Mouse (Mus musculus) left cerebral cortex, postnatal 10 days (tissue): ENCODE data around the gene Ism2. TPM values are rescaled to one million over a fixed set of nuclear protein-coding genes. Genes with fewer than 3 reads are reported as not detected.
"Not testable (repeated sequence)": the region's sequence is repeated elsewhere in the genome, so short reads cannot be mapped to it uniquely, and the experiment has no call there.

Source experiments
- DNase-seq, 2 experiments: peaks; one replicate each; pipeline ENCODE4 v3.0.0; 2021 to 2022; ENCODE audit warnings: low spot score in 2 of 2, mixed read lengths in 1 of 2; ENCODE audit errors: extremely low spot score in 1 of 2
- intact Hi-C: fragments of 180-260 bp; cut with DNase I; formaldehyde crosslinking; loops from one replicate; pipeline ENCODE4 v1.15.1; 2025
- total RNA-seq, 2 experiments: library from RNA; stranded (reverse); gene quantifications; 2 replicates each; pipeline ENCODE4 v1.2.3; 2021

Ism2 gene
- total RNA-seq, 2 experiments from 2014 or later: 0.84 to 1.1 TPM

DNA sequence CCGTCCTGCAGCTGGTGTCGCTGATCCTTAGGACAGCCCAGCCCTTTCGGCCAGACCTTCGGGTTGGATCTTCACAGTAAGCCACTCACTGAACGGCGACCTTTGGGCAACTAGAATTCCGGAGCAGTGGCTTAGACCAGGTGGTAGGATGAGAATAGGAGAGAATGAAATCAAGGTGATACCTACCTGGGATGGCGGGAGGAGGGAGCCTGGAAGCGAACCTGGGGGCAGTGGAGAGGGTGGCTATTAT, 861 bp upstream of the Ism2 start:
- no peak for DNase-seq
- intact Hi-C loops: no loop called here

DNA sequence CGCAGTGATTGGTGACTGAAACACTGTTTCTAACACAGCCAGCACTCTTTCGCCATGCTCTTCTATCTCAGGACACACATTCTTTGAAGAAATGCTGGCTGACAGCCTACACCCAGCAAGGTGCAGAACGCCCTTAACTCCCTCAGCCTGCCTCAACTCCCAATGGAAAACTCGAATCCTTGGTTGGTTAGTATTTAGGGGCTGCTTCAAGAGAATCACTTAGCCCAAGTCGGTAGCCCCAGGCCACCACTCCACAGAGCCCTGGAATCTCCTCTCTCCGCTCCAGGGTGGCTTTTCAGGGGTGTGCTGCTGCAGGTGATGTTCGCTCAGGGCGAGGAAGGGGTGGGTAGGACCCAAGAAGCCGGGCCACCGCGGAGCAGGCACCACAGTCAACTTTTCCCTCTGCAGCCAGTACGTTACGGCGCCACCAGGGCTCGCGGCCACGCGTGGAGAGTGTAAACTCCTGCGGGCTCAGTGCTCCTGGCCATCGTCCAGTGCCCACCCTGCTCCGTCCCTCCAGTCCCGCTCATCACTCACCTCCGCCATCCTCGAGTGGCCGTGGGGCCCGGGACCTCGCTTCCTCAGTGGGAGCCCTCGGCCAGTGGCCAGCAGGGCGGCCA, 358 bp downstream of the Ism2 start:
- intact Hi-C loops: no loop called here
- DNase-seq: peak in 1 of 2 experiments; percentile 60

DNA sequence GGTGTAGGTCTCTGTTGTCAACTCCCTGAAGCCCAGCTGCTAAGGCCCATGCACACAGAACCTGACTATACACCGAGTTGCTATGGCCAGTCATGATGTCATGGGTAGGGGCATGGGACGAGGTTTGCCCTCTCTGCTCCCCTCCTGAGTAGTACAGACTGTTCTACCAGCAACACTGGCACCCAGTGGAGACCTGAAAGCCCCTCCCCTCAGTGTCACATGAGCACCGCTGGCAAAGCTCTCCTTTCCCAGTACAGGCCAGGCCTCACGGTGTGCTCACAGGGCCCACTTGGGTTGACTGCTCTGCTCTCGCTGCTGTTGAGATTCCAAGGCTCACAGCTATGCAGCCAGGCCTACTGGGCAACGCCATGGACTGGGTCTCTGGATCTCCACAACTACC, 5.6 kb downstream of the Ism2 start:
- DNase-seq: no peak
- intact Hi-C loops: no loop called here

DNA sequence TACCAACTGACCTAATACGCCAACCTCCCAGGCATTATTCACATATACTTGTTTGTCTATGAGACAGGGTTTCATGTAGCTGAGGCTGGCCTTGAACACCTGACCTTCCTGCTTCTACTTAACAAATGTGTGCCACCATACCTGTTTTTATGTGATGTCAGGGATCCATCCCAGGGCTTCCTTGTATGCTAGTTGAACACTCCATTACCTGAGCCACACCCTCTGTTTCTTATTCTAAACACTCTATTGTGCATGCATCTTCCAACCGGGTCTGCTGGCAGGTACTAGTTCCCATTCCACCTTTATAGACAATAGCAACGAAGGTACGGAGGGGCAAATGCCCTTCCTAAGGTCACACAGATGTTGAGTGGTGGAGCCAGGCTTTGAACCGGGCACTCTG, 10.4 kb downstream of the Ism2 start:
- intact Hi-C loops: no loop called here
- no peak for DNase-seq

DNA sequence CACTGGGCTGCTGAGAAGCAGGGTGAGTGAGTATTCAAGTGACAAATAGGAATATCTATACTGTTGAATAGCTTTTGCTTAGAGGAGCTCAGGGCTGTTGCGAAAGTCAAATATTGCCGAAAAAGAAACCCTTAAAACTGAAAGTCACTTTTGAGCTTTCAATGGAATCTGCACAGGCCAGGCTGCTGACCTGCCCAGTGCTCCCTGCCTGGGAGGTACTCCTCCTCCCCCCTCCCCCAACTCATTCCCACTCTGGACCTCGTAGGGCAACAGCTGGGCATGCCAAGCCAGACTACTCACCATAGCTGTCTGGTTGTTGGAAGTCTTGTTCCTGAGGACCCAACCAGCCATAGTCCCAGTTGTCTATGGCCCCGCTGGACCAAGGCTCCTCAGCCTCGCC, 14.8 kb downstream of the Ism2 start:
- DNase-seq: no peak
- intact Hi-C loops: no loop called here

DNA sequence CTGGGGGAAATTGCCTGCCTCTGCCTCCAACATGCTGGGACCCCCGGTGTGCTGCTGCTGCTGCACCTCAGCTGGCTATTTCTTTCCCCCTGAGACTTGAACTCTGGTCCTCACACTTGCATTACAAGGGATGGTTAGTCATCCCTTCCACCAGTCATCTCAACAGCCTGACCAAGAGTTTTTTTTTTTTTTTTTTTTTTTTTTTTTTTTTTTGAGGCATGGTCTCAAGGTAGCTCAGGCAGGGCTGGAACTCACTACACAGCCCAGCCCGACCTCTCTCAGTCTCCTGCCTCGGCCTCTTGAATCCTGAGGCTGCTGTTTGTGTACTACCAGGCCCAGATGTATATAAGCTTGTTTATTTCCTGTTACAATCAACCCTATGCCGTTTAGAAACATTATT, 15.2 kb downstream of the Ism2 start:
- no peak for DNase-seq
- intact Hi-C loops: no loop called here

DNA sequence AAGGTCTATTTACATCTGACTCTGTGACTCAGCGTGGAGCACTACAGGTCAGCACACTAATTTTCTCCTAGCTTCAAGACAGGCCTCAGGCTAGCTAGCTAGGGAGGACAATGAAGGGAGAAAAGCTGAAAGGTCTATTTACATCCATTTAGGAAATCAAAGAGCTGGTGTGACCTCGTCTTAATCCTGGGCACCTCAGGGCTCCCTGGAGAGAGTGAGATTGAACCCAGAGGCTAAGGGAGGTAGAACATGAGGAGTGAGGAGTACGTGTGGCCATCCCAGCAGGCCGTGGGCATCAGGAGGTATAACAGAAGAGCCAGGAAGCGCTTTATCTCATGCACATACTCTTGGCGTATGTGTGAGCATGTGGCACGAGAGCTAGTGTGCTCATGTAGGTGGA, 15.8 kb downstream of the Ism2 start:
- intact Hi-C loops: no loop called here
- no peak for DNase-seq

DNA sequence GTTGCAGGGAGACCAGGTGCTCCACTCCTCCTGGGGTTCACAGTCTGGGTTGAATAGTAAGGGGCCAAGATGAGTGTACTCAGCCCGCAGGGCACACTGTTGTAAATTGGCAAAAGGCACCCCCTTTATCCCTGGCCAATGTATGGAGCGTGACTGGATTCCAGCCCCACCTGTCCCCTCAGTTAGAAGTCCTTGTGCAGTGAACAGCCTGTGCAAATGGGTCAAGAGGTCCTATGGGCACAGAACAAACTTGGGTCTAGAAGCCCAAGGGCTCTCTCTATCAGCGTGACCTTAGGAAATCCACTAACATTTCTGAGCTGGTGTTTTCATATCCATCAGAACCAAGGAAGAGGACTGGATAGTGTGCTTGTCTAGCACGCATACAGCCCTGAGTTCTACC, 16.8 kb downstream of the Ism2 start:
- no peak for DNase-seq
- intact Hi-C loops: no loop called here

DNA sequence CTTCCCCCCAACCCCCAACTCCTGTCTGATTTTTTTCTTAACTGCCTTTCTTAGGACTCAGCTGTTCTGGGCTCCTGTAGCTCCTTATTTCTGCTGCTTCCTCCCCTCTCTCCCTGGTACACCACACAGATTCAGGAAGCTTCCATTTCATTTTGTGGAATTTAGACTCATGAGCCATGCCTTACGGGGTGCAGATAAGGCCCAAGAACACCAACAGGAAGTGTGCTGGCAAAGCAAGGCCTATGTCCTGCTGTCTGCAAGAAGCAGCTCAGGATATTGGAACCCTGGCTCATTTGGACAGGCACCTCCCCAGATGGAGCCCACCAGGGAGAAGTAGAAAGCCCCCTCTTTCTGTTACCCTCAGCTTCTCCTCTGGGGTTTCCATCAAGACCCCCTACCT, 17.7 kb downstream of the Ism2 start:
- intact Hi-C loops: no loop called here
- no peak for DNase-seq

DNA sequence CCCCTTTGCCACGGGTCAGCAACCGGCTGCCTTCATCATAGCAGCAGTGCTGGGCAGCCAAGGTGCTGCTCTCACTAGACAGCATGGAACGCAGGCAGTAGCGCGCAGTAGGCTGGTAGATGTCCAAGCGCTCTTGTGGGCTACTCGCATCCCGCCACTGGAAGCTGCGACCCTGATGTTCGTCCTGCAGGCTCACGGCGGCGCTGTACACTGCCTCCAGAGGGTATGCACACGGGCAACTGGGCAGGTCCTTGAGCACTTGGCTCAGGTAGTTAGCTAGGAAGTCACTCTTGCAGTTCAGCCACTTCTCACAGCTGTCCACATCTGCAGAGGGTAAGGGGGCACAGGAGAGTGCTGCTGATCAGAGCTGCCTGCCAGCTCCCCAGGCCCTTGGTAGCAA, 19.6 kb downstream of the Ism2 start:
- intact Hi-C loops: no loop called here
- DNase-seq: no peak

DNA sequence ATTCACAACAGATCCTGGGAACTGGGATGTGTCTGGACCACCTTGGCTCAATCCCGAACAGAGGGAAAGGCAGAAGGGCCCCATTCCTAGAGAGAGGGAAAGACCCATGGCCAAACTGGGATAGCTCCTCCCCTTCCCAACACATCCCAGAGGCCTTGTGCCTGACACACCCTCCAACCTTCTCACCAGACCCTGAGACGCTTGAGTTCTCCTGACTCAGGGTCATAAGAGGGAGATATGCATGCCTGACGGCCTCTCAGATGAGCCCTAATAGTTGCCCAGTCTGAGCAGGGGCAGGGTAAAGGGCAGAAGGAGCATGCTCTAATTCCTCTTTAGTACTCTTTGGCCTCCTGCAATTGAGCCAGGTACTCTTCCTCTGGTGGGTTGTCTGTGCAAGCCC, 20.2 kb downstream of the Ism2 start:
- intact Hi-C loops: no loop called here

DNA sequence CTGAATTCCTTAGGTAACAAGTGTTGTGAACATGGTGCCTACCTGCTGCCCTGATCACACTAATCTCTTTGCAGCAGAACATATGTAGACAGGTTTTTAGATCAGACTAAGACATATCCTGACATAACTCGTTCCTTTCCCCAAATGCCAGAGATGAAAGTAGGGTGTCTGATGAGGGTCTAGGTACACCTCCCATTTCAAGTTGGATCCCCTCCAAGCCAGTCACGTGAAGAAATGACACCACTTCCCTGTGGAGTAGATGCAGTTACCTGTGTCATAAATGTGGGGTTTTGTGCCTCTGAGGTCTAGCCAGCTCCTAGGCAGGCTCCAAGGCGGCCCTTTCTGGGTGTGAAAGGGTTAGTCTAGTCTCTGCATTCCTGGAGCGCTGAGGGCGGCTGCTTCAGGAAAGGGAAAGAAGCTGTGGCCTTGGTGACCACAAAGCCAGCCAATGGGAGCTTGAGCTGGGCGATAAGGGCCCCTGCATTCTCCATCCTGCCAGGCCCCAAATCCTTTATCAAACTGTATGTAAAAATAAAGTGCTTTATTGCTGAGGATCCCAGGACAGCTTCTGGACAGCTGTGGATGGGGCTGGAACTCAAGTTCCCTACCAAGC, 21.3 kb downstream of the Ism2 start:
- intact Hi-C loops: no loop called here
- DNase-seq: no peak

More for the DNA sequence above, 20.2 kb downstream of the Ism2 start:
- no peak for DNase-seq

DNA sequence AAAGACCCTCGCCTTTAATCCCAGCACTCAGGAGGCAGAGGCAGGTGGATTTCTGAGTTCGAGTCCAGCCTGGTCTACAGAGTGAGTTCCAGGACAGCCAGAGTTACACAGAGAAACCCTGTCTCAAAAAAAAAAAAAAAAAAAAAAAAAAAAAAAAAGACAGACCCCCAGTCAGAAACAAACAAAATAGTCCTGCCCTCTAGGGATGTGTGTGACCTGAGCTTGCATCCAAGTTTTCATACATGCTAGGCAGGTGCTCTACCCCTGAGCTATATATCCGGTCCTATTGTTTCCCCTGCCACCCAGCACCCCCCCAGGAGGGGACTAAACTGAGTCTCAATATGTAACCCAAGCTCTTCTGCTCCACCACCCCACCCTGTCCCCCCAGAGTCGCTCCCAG, 22.3 kb downstream of the Ism2 start:
- intact Hi-C loops, DNase-seq: not testable (repeated sequence)

DNA sequence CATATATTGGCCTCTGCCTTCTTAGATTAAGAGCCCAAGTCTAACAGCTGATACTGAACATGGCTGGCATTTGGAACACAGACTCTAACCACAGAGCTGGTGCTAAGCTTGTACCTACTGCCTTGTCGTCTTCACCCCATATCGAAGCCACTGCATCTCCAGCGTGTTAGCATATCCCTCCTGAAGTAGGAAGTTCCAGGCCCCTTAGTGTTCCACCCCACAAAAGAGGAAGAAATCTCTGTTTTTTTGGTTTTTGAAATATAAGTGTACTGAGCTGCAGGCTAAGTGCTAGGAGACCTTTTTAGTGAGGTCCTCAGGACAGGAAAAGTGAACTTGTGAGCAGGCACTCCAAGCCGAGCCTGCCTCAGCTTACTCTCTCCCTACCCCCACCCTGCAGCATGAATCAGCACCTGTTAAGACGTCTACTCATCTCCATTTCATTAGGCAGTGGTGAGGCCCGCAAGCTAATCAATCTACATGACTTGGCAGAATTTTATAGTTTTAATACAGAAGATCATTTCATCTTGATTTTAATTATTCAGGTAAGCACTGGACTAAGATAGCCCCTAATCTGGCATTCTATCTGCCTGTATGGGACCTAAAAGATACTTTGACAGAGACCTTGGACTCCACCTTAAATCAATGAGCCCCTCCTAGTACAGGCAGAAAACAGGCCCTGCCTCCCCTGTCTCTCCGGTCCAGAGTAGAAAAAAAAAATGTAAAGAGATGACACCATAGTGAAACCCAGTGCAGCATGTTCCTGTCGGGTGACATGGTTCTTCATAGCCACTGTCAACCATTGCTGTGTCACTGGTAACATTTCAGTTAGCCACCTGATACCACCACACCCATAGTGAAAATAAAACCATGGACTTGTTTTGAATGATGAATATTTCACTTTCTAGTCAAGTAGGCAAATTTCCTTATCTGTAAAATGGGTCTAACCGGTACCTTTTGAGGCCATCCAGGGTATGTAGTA, 24.4 kb downstream of the Ism2 start:
- DNase-seq: no peak
- intact Hi-C loops: no loop called here

DNA sequence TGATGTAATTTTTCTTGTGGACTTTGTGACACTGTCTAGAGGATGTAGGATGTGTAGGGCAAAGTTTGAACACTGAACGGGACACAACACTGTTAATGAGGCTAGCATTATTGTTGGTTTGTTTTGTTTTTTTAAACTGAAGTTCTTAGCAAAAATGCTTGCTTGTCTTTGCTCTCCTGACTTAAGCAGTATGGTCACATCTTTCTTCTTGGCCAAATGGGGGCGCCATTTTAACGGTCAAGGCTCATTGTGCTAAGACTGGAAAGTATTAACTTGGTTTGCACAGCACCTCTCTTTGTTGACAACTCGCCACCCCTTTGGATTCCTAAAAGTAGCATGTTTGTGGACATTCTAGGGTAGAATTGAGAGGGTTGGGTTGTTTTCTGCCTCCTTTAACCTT, 31.8 kb downstream of the Ism2 start:
- intact Hi-C loops: loop anchor here (2.0 kb wide), 1 partner anchor 67 kb away; no protein-coding TSS in a partner anchor
- peak; percentile 16 to 53 for DNase-seq

DNA sequence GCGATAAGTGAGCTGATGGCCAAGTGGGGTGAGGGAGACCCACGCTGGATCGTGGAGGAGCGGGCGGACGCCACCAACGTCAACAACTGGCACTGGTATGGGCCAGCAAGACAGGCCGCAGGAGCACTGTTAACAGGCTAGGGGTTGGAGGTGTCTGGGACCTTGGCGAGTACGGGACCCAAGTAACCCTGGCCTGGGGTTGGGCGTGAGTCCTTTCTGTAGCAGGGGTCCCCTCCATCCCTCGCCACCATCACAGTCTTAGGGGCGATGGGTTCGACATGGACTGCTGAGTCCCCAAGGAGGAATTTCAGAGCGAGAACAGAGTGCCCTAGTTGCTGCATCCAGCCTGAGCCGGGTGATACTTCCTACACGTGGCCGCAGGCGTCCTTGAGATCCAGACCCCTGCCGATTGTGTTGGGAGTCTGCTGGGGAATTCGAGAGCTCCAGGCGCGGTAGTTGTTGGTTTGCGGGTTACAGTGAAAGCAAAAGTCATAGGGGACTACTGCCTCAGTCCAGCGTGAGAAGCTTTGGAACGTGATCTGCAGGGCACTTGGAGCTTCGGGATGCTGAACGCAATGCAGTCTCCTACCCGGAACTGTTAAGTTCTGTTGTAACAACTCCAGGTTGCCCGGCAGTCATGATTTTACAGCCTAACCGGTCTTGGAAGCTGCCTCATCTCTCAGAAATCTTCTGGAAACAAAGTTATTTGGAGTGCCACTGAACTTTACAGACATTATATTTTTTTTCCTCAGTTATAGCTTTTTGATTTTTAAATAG, 32.5 kb downstream of the Ism2 start:
- intact Hi-C loops: loop anchor here (2.0 kb wide), 1 partner anchor 68 kb away; no protein-coding TSS in a partner anchor
- DNase-seq: no peak

DNA sequence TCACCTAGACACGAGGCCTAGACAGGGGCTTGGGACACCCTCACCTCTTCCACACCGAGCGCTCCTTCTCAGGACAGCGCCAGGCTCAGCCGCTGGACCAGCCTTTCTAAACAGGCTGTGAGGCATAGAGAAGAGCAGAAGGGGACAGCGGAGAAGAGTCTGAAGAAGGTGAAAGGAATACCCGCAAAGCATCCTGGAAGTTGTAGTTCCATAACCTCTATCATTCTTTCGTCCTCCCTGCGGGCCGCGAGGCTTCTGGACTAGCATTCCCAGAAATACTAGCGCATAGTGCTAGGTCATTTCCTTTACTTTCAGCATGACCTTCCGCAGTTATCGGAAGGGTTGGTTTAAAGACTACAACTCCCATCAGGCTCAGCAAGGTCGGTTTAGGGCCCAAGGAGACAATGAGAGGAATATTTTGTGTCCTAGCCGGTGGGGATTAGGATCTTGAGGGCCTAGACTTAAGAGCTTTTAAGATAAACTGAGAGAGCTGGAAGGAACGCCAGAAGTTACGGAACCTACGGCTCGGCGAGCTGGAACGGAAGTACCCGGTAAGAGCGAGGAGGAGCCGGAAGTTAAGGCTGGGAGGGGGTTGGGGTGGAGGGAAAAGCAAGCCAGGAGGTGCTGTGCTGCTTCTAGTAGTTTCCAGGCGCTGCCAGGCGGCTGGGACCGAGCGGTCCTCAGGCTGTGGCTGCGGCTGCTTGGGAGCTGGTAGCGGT, 33.2 kb downstream of the Ism2 start, which contains the start of the genes Vipas39 and Ahsa1:
Gene Vipas39, minus strand, starts transcription at position 149 of the 719 bp plus-strand sequence.
Gene Ahsa1, plus strand, starts transcription at position 372 of the 719 bp plus-strand sequence.
- intact Hi-C loops: loop anchor here (2.0 kb wide), 1 partner anchor 69 kb away; no protein-coding TSS in a partner anchor
- DNase-seq: peak; percentile 89 to 94

DNA sequence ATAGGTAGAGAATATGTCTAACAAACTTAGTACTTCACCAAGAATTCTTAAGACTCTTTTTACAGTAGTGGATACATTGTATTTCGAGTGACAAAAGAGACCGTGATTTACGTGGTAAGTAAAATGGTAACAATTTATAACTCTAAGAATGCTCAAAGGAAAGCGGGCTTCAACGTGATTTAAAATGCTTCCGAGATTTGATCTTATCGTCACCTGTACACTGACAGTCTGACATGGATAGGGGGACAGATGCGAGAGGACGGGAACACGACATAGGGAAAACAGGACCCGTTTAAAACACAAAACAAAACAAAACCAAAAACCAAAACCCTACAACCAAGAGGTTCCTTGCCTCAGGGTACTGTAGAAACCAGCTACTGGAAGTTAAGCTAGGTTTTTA, 34.1 kb downstream of the Ism2 start:
- DNase-seq: no peak
- intact Hi-C loops: no loop called here
